Mouse (Mus musculus) retina, embryonic 14.5 days (tissue): ENCODE results near the gene Ncf1.

Experiments used
- DNase-seq: peaks from one replicate; pipeline ENCODE4 v3.0.0-alpha.2; 2015; ENCODE audit warnings: low spot score

The Ncf1 gene

DNA sequence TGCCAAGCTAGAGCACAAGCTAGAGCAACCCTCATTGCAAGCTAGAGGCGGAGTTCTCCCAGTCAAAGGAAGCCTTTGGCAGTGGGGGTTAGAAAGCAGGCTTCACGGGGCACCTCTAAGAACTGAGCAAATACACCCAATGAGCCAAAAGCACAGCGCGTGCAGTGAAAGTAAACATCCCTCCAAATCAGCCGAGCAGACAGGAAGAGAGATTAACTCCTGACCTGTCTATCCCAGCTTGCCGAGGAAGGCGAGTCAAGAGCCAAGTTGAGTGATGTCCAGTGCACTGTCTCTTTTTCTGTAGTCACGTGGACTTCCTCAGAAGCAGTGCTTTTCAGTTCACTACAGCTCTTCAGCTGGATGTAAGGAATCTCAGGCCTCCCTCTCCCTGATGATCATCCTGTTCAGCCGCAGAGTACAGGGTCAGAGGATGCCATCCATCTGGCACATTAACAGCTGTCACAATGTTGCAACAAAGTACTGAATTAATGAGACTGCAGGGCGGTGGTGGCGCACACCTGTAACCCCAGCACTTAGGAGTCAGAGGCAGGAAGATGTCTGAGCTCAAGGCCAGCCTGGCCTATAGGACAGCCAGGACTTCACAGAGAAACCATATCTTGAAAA, 19.4 kb downstream of the Ncf1 start:
- DNase-seq, result no peak

DNA sequence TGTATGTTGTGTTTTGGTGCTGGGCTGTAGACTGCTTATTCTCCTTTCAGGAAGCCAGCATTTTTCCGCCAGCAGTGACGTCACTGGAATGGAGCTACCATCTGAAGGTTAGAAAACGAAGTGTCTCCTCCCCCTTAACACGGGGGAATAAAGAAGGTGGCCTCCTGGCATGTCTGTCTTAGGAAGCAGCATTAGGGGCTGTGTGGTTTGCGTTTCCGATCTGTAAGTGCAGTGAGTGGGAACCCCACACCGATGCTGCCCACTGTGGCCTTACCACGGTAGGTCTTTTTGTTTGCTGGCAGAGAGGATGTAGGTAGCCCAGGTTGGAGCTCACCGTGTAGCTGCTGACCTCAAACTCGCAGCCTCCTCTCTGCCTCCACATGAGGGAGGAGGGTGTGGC, 22.7 kb downstream of the Ncf1 start:
- no peak for DNase-seq

DNA sequence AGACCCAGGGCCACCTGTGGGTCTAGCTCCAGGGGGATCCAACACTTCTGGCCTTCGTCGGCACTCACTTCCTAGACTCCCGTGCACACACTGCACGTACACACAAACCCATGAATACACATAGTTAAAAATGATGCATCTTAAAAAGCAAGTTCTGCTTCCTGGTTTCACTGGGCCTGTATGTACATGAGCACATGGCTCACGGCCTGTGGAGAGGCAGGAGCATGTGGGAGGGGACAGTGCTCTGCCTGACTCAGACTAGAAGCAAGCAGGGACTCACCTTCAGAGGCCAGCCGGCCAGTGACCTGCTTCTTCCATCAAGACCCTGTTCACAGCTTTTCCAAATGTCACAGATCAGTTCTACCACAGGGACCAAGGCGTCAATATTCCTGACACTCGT, 35.8 kb downstream of the Ncf1 start:
- DNase-seq, result no peak

DNA sequence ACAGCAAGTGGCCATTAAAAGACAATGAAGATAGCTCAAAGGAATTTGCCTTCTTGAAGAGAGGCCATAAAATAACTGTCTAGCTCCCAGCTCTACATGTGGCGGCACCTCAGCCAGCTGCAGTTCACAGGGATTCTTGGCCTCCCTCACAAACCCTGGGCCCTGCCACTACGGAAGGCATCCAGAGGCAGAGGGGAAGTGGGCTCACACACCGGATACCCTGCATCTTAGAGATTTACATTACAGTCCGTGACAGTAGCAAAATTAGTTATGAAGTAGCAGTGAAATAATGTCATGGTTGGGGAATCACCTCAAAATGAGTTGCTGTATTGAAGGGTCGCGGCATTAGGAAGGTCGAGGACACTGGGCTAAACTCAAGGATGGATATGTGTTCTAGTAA, 40.9 kb downstream of the Ncf1 start:
- DNase-seq, result no peak

DNA sequence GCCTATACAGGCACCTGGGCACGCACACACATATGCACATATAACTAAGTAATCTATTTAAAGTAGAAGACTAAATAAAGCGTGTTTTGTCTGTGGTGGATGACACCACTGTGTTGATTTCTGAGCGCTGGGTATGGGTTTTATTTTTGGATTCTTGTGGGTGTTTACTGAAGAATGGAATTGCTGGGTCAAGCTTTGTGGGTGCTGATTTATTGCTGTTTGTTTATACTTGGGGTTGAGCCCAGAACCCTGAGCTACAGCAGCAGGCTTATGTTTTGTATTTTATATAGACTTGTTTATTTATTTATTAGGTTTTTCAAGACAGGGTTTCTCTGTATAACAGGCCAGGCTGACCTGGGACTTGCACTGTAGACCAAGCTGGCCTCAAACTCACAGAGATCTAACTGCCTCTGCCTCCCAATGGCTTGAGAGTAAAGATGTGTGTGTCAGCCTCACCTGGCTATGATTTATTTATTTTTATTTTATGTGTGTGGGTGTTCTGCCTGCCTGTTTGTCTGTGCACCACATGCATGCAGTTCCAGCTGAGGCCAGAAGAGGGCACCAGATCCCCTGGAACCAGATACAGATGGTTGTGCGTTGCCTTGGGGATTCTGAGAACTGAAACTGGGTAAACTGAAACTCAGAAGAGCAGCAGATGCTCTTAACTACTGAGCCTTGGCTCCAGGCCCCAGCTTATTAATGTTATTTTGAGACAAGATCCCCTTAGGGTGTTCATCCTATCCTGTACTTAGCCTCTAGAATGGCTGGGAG, 42.3 kb downstream of the Ncf1 start:
- peak; percentile 70 for DNase-seq

DNA sequence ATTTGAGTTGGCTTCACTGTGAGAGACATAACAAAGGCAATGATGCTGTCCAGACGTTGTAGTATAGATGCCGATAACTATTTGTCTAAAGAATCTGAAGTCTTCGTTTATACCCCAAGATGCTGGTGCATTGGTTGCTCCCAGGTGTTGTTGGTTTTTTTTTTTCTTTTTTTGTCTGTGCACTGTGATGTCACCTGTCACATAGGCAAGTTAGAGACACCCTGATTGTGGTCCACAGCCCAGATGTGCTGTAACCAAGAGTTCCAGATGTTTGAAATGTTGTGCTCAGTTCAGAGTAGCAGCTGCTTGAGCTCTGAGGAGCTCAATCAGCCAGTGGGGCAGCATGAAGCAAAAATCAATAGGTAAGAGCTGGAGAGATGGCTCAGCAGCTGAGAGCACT, 43.4 kb downstream of the Ncf1 start:
- DNase-seq, result no peak

DNA sequence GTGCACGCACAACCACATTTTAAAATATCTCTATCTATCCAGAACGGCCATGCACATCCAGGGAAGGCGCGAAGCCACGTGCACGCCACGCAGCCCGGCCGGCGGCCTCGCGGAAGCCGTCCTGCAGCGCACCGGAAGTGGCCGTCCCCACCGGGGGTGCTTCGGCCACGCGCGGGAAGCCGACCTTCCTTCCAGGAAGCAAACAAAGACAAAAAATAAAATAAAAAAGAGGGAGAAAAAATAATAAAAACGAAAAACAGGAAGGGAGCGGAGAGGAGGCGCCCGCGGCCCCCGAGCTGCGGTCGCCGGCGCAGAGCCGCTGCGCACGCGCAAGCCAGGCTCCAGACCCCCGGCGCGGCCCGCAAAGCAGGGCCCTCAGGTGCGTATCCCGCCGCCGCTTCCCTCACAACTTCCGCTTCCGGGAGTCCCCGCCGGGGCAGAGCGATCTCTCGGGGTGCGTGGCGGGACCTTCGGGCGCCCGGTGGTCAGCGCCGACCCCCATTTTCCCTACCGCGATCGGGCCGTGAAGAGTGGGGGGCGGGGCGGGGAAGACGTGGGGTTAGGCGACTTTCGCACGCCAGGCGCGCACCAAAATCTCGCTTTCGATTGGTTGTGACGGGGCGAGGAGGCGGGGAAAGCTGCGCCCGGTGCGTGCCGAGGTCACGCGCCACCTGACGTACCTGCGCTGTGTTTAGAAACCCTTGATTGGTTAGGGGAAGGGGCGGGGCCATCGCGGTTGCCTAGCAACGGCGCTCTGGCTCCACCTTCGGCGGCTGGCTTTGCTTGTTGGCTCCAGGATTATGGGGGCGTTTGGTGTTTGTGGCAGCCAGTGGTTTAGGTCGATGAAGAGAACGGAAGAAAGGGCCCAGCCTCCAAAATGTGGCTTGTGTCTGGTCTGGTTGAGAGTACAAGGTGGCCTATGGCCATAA, 45.3 kb downstream of the Ncf1 start, which contains the start of gene Gtf2ird2:
Gene Gtf2ird2, plus strand, starts transcription at position 140 of the 929 bp plus-strand sequence.
- peak; percentile 100 for DNase-seq

DNA sequence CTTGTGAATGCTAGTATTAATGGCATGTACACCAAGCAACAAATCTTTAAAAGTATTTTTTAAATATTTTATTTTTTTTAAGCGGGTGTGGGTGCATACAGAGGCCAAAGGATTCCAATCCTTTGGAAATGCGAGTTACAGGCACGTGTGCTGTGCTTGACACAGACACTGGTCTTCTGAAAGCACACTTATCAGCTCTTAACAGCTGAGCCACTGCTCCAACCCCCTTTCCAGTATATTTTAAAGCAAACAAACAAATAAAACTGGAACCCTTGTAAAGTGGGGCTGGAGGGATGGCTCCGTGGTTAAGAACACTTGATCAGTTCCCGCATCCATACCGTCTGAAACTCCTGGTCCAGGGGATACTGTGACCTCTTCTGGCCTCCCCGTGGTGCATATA, 46.3 kb downstream of the Ncf1 start:
- DNase-seq, result peak; percentile 15

DNA sequence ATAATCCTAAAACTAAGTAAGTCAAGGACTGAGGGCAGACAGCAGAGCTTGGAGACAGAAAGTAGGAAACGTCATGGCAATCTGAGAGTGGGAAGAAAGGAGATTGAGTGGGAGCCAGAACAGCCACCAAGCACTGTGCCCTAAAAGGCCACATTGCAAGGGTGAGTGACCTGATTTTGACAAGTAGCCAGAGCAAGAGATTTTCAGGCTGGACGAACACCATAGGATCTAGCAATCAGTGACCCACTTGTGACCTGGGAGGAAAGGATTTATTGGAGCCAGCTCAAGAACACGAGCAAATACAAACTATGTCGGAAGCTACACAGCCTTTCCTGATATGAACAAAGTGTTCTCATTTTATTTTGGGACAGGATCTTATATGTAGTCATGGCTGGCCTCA, 46.7 kb downstream of the Ncf1 start:
- peak; percentile 13 for DNase-seq

DNA sequence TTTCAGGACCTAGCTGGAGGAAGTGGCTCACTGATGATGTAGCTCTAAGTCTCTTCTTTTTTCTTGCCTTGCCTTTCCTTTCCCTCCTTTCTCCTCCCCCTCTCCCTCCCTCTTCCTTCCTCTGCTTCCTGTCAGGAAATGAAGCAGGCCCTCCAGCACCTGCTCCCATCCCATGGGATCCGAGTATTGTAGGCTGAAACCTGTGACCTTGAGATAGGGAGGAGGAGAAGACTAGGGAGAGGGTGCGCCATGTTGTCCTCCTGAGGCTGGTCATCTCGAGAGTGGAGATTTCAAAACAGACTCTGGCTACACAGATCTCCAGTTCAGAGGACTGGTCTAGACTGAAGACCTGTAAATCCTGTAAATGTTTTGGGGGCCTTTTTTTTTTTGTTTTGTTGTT, 47.3 kb downstream of the Ncf1 start:
- DNase-seq, result no peak

DNA sequence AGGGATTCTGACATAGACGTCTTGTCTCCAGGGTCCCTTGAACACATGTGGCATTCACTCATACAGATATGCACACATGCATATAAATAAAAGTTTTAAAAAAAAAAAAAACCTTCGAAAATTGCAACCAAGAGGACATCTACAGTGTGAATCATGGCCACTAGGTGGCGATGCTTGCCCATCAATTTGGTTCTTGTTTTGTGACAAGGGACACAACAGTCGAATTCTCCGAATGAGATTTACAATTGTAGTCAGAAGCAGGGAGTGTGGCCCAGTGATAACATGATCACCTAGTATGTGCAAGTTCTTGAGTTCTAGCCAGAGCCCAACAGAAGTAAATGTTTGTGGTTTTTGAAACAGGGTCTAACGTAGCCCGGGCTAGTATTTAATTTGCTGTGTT, 49.6 kb downstream of the Ncf1 start:
- DNase-seq, result peak; percentile 96

DNA sequence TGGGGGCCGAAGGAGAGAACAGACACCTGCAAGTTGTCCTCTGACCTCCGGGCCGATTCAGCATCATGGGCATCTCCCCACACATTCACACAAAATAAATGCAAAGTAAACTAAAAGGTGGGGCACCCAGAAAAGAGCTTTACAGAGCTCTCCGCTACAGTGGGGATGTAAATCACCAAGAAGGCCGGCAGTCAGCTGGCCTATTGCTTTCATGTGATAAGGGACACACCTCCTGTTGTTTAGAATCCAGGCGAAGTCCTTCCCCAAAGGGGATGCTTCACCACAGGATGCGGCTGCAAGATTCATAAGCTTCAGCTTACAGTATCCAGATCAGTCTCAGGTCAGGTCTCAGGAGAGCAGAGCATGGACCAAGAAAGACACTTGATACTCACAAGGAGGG, 50.9 kb downstream of the Ncf1 start:
- DNase-seq, result no peak

DNA sequence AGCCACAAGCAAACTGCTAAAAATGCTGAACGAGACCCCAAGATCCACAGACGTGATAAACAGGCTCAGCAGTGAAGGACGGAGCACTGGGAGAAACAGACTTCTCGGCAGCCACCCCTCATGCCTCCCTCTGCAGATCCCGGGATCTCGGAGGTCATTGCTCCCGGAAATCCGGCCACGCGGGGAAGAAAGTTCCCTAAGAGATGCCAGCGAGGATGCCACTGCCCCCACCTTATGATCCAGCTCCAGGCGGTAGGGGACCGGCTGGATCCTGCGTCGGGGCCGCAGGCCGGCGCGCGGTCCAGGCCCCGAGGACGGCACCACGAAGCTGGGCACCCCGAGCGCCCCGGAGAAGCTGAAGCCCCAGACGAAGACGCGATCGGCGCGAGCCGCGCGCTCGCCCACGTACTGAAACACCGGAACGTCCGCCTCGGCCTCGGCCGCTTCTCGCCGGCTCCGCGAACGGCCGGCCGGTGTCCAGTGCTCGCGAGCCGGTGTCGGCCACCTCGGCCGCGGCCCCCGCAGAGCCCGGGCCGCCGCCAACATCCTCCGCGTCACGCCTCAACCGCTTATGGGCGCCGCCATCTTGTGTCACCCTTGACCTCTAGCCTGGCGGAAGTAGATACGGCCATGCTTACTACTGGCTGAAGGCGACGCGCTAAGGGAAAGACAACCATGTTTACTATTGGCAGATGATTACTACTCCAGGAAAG, 53.1 kb downstream of the Ncf1 start, which contains the start of gene Rcc1l:
Gene Rcc1l, minus strand, starts transcription at position 606 of the 713 bp plus-strand sequence.
- peak; percentile 90 for DNase-seq

DNA sequence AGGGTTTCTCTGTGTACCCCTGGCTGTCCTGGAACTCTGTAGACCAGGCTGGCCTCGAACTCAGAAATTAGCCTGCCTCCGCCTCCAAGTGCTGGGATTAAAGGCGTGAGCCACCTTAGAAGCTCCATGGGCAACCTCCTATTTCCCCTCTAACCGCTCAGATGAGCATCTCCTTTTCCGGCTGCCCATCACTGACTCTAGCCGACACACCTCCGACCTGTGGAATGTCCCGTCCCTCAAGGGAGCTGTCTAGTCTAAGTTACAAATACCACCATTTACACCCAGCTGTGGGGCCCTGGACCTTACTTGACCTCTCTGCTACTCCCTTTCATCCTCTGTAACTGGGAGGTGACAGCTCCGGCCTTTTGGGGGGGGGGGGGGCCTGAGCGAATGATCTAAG, 53.7 kb downstream of the Ncf1 start:
- DNase-seq, result no peak

DNA sequence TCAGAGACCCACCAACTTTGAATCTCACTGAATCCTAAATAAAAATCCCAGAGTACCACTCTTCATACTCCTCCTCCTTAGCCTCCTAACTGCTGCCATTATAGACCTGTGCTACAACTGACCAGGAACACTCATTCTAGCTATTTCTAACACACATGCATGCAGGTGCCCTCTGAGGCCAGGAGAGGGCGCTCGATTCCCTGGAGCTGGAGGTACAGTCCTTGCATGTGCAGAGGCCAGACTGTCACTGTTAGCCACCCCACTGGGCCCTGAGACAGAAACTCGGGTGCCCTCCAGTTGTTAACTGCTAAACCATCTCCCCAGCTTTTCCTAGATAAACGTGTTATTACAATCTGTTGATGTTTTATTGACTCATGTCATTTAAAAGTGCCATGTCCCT, 56.2 kb downstream of the Ncf1 start:
- peak; percentile 55 for DNase-seq

DNA sequence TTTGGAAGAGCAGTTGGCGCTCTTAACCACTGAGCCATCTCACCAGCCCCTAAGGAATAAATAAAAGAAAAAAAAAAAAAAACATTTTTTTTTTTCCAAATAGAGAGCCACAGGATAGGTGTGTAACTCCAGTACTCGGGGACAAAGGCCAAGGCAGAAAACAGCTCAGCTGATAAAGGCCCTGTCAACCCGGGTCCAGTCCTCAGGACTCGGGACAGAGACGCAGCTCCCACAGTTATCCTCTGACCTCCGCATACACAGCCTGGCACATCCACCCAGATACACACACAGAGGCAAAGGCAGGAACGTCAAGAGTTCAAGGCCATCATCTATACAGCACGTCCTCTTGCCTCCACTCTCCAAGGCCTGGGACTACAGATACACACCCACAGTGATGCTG, 59.3 kb downstream of the Ncf1 start:
- no peak for DNase-seq
